ENCODE assay signal across 8 mouse cellular contexts in genomic region chr3:96401832-96402501, GRCm38 (mm10). TPM values are rescaled to one million over a fixed set of nuclear protein-coding genes. Genes with fewer than 3 reads are reported as not detected.
DNase-seq lines count a peak whose midpoint lies in the region; ATAC-seq lines count a peak whose summit lies in the region.

No protein-coding gene starts in this region.

- H3K27ac ChIP-seq in lung, embryonic 15.5 days = no peak overlapping the region
- no peak overlapping the region for H3K27ac ChIP-seq in forebrain, embryonic 16.5 days (ENCODE audit: low read length)
- no peak overlapping the region for H3K27ac ChIP-seq in midbrain, embryonic 16.5 days (ENCODE audit: low read length)

- ATAC-seq in lung, embryonic 15.5 days (ENCODE audit: borderline replicate concordance, extremely low read depth, low FRiP score, low TSS enrichment) = no peak
- no peak for ATAC-seq in forebrain, embryonic 16.5 days
- no peak for ATAC-seq in midbrain, embryonic 16.5 days

- H3K4me2 ChIP-seq in lung, embryonic 15.5 days = peak overlapping the region; percentile 59
- H3K4me2 ChIP-seq in forebrain, embryonic 16.5 days (ENCODE audit: low read length) = peak overlapping the region; percentile 31
- H3K4me2 ChIP-seq in midbrain, embryonic 16.5 days (ENCODE audit: low read length) = peak overlapping the region; percentile 35

- DNase-seq in lung, postnatal 14 days = no peak
- peak; percentile 56 for DNase-seq in c-Kit-positive CD71-negative TER-119-negative erythroid progenitor cells, embryonic 14.5 days (ENCODE audit: low read depth)
- peak; percentile 18 to 46 for DNase-seq in kidney, postnatal 4 days
- peak; percentile 16 to 18 for DNase-seq in thymus, postnatal 36 days
- no peak for DNase-seq in urinary bladder, postnatal 10 days (ENCODE audit: low spot score)

- peak overlapping the region; percentile 3; the same call in 1 of the 2 replicates for H3K9ac ChIP-seq in lung, embryonic 15.5 days
- no peak overlapping the region for H3K9ac ChIP-seq in forebrain, embryonic 16.5 days (replicated peaks; ENCODE audit: low read depth, low read length)
- no peak overlapping the region for H3K9ac ChIP-seq in midbrain, embryonic 16.5 days (ENCODE audit: low read depth, low read length)

- H3K36me3 ChIP-seq in lung, embryonic 15.5 days = no peaks in the 10 kb centered on the region
- H3K36me3 ChIP-seq in forebrain, embryonic 16.5 days (ENCODE audit: control insufficient read depth, insufficient read depth) = no peaks in the 10 kb centered on the region
- H3K36me3 ChIP-seq in midbrain, embryonic 16.5 days (ENCODE audit: control insufficient read depth, insufficient read depth, low read length) = no peaks in the 10 kb centered on the region

- under 1% methylated on average over 41 of the region's 41 CpGs for WGBS in lung, embryonic 15.5 days
- under 1% methylated on average over 41 of the region's 41 CpGs for WGBS in forebrain, embryonic 16.5 days
- WGBS in midbrain, embryonic 16.5 days = 1% methylated on average over 41 of the region's 41 CpGs

- H3K4me1 ChIP-seq in lung, embryonic 15.5 days = peaks cover 11% of the 10 kb centered on the region
- peaks cover 6% of the 10 kb centered on the region for H3K4me1 ChIP-seq in forebrain, embryonic 16.5 days (replicated peaks; ENCODE audit: control insufficient read depth, insufficient read depth, low read length)
- H3K4me1 ChIP-seq in midbrain, embryonic 16.5 days (ENCODE audit: control insufficient read depth, insufficient read depth, low read length) = no peaks in the 10 kb centered on the region

- peak overlapping the region; percentile 33 for H3K4me3 ChIP-seq in lung, embryonic 15.5 days
- peak overlapping the region; percentile 22 for H3K4me3 ChIP-seq in forebrain, embryonic 16.5 days (replicated peaks; ENCODE audit: low read length)
- H3K4me3 ChIP-seq in midbrain, embryonic 16.5 days (ENCODE audit: low read depth, low read length) = peak overlapping the region; percentile 19

- no peaks in the 10 kb centered on the region for H3K9me3 ChIP-seq in lung, embryonic 15.5 days
- H3K9me3 ChIP-seq in forebrain, embryonic 16.5 days (ENCODE audit: control insufficient read depth, low read length) = no peaks in the 10 kb centered on the region
- H3K9me3 ChIP-seq in midbrain, embryonic 16.5 days (replicated peaks; ENCODE audit: control insufficient read depth, low read length, poor library complexity, severe bottlenecking) = no peaks in the 10 kb centered on the region

- peaks cover 96% of the 10 kb centered on the region for H3K27me3 ChIP-seq in lung, embryonic 15.5 days
- peaks cover 90% of the 10 kb centered on the region for H3K27me3 ChIP-seq in forebrain, embryonic 16.5 days (replicated peaks; ENCODE audit: control insufficient read depth, insufficient read depth, low read length)
- peaks cover 80% of the 10 kb centered on the region for H3K27me3 ChIP-seq in midbrain, embryonic 16.5 days (ENCODE audit: control insufficient read depth, insufficient read depth, low read depth, low read length)

RNA-seq across cellular contexts. Expression of gene BC107364, which starts 50.1 kb away (rescaled TPM):
- 0.14 TPM in 1 of 2 replicates, not detected in the other for polyA plus RNA-seq in lung, embryonic 15.5 days (2015; fragmentation: Nextera tagmentation; extraction: Ambion mirVana)
- polyA plus RNA-seq in forebrain, embryonic 16.5 days (2015; fragmentation: Nextera tagmentation; extraction: Ambion mirVana) = not detected in 2 replicates
- polyA plus RNA-seq in midbrain, embryonic 16.5 days (2015; fragmentation: Nextera tagmentation; extraction: Ambion mirVana) = not detected in 2 replicates

Comparison
In these comparisons a context has a peak if more than half of its experiments do, and no peak if none do; other contexts are left out.
1. DNase-seq: peak in c-Kit-positive CD71-negative TER-119-negative erythroid progenitor cells, embryonic 14.5 days (single experiment), kidney, postnatal 4 days (2 of 2) and thymus, postnatal 36 days (2 of 2); none in lung, postnatal 14 days (single experiment) and urinary bladder, postnatal 10 days (single experiment).
2. Peak in every context shown above with its lines, with median percentiles within 50 percentile points of each other: H3K4me2 ChIP-seq and H3K4me3 ChIP-seq.